Mouse (Mus musculus) intestine, postnatal 0 days (tissue): ENCODE results near the gene Rabl6. TPM values are rescaled to one million over a fixed set of nuclear protein-coding genes. Genes with fewer than 3 reads are reported as not detected.

Experiments
- ATAC-seq: fragments of 200-750 bp; cut with Nextera tagmentation; 2 replicates; pipeline ENCODE4 v1.8.0; 2017; ENCODE audit warnings: mild to moderate bottlenecking, moderate TSS enrichment, moderate library complexity
- H3K27ac ChIP-seq: fragments of 300-500 bp; sonication (generic); 2 replicates; pipeline ENCODE4 v1.5.1; 2014; ENCODE audit warnings: mild to moderate bottlenecking, low read depth, low read length, moderate library complexity
- H3K27me3 ChIP-seq: fragments of 300-500 bp; sonication (generic); replicated peaks from 2 replicates; pipeline ENCODE4 v1.6.1; 2014; ENCODE audit warnings: low read length, mixed read lengths; ENCODE audit not compliant: control insufficient read depth, insufficient read depth
- H3K36me3 ChIP-seq: fragments of 300-500 bp; sonication (generic); 2 replicates; pipeline ENCODE4 v1.6.1; 2014; ENCODE audit warnings: mild to moderate bottlenecking, moderate library complexity; ENCODE audit not compliant: control insufficient read depth, insufficient read depth
- H3K4me1 ChIP-seq: fragments of 300-500 bp; sonication (generic); replicated peaks from 2 replicates; pipeline ENCODE4 v1.6.1; 2014; ENCODE audit warnings: antibody characterized with exemption, low read length, mixed read lengths; ENCODE audit not compliant: control insufficient read depth, insufficient read depth
- H3K4me2 ChIP-seq: fragments of 300-500 bp; sonication (generic); replicated peaks from 2 replicates; pipeline ENCODE4 v1.6.1; 2014; ENCODE audit warnings: low read depth, mild to moderate bottlenecking, moderate library complexity
- H3K4me3 ChIP-seq: fragments of 300-500 bp; sonication (generic); 2 replicates; pipeline ENCODE4 v1.5.1; 2014; ENCODE audit warnings: low read depth, low read length
- H3K9ac ChIP-seq: fragments of 300-500 bp; sonication (generic); 2 replicates; pipeline ENCODE4 v1.6.1; 2014; ENCODE audit warnings: mild to moderate bottlenecking, low read depth, low read length
- H3K9me3 ChIP-seq: fragments of 300-500 bp; sonication (generic); 2 replicates; pipeline ENCODE4 v1.6.1; 2016; ENCODE audit warnings: mixed run types; ENCODE audit not compliant: control insufficient read depth
- CTCF ChIP-seq: sonication (generic); IDR thresholded peaks from 2 replicates; pipeline ENCODE4 v1.5.1; 2016; ENCODE audit warnings: low read depth, mild to moderate bottlenecking, control low read depth, antibody characterized with exemption, moderate library complexity
- WGBS: fragments of 180-500 bp; shearing (Covaris S2); extraction: QIAGEN DNeasy Blood & Tissue Kit; methylation state at CpG from one replicate; pipeline ENCODE4 v1.1.7; 2014; 5-methylcytosine and 5-hydroxymethylcytosine counted together
- polyA plus RNA-seq: library from polyadenylated mRNA; unstranded; fragments of >200 nt; fragmentation: Nextera tagmentation; extraction: Ambion mirVana; gene quantifications from 2 replicates; pipeline ENCODE4 v1.2.1, GENCODE M21; 2015

The Rabl6 gene
- polyA plus RNA-seq, 1 experiment from 2014 or later, result 26.8 TPM

- Histone ChIP-seq H3K4me2 (no peak overlapping the region), H3K27ac (no peak overlapping the region), H3K9ac (no peak overlapping the region), H3K4me3 (no peak overlapping the region), H3K36me3 (peaks cover 69% of the 10 kb centered on the region), H3K27me3 (no peaks in the 10 kb centered on the region), H3K9me3 (no peaks in the 10 kb centered on the region), H3K4me1 (no peaks in the 10 kb centered on the region)
- no peak for ATAC-seq
- no peak for TF ChIP-seq CTCF
- 73% methylated on average over 3 of the region's 3 CpGs for WGBS
These were observed 74.0 kb downstream of the Rabl6 start for GRCm38 (mm10) chr2:25534178-25534865.

GRCm38 (mm10) chr2:25533707-25534106 lies 74.6 kb downstream of the Rabl6 start:
- Histone ChIP-seq H3K36me3 (peaks cover 74% of the 10 kb centered on the region), H3K4me1 (no peaks in the 10 kb centered on the region), H3K4me2 (no peak overlapping the region), H3K4me3 (no peak overlapping the region), H3K27me3 (no peaks in the 10 kb centered on the region), H3K27ac (no peak overlapping the region), H3K9me3 (no peaks in the 10 kb centered on the region), H3K9ac (no peak overlapping the region)
- no peak for TF ChIP-seq CTCF
- ATAC-seq, result no peak
- 90% methylated on average over 2 of the region's 2 CpGs for WGBS

Other genes starting within 250 kb of the Rabl6 start
- 668 and 708 TPM in 2 replicates for gene Uap1l1, start 242.8 kb downstream of the Rabl6 start, polyA plus RNA-seq
- 112 and 129 TPM in 2 replicates for gene Sapcd2, start 236.2 kb downstream of the Rabl6 start, polyA plus RNA-seq
- gene Entpd2, start 212.6 kb downstream of the Rabl6 start, polyA plus RNA-seq, result 33.9 and 38.1 TPM in 2 replicates
- gene Npdc1, start 209.2 kb downstream of the Rabl6 start, polyA plus RNA-seq, result 49.2 and 52.3 TPM in 2 replicates
- gene Fut7, start 185.3 kb downstream of the Rabl6 start, polyA plus RNA-seq, result 0.26 and 0.27 TPM in 2 replicates
- gene Abca2, start 179.8 kb downstream of the Rabl6 start, polyA plus RNA-seq, result 1.1 and 1.3 TPM in 2 replicates
- 2.0 and 2.8 TPM in 2 replicates for gene Clic3, start 151.7 kb downstream of the Rabl6 start, polyA plus RNA-seq
- 41.2 and 46.2 TPM in 2 replicates for gene Paxx, start 147.4 kb downstream of the Rabl6 start, polyA plus RNA-seq
- 1.2 and 2.2 TPM in 2 replicates for gene Ptgds, start 138.5 kb downstream of the Rabl6 start, polyA plus RNA-seq
- 0.40 and 0.51 TPM in 2 replicates for gene Lcn12, start 114.6 kb downstream of the Rabl6 start, polyA plus RNA-seq
- gene Fbxw5, start 107.8 kb downstream of the Rabl6 start, polyA plus RNA-seq, result 38.5 and 40.2 TPM in 2 replicates
- 48.5 and 49.3 TPM in 2 replicates for gene C8g, start 106.8 kb downstream of the Rabl6 start, polyA plus RNA-seq
- 16.4 and 18.7 TPM in 2 replicates for gene Traf2, start 61.6 kb downstream of the Rabl6 start, polyA plus RNA-seq
- 481 and 496 TPM in 2 replicates for gene Edf1, start 50.7 kb downstream of the Rabl6 start, polyA plus RNA-seq
- gene Mamdc4, start 33.7 kb downstream of the Rabl6 start, polyA plus RNA-seq, result 588 and 718 TPM in 2 replicates
- 116 TPM in 2 replicates for gene Phpt1, start 33.3 kb downstream of the Rabl6 start, polyA plus RNA-seq
- 0.68 and 0.78 TPM in 2 replicates for gene Ajm1, start 26.8 kb downstream of the Rabl6 start, polyA plus RNA-seq
- gene Ccdc183, start 9.2 kb upstream of the Rabl6 start, polyA plus RNA-seq, result 0.09 and 0.16 TPM in 2 replicates
- 23.0 and 25.6 TPM in 2 replicates for gene Tmem141, start 13.5 kb upstream of the Rabl6 start, polyA plus RNA-seq
- gene Fcna, start 19.5 kb upstream of the Rabl6 start, polyA plus RNA-seq, result 4.1 and 4.7 TPM in 2 replicates
- gene Lcn8, start 44.6 kb upstream of the Rabl6 start, polyA plus RNA-seq, result not detected in 2 replicates
- not detected in 2 replicates for gene Lcn5, start 49.4 kb upstream of the Rabl6 start, polyA plus RNA-seq
- gene Lcn6, start 68.3 kb upstream of the Rabl6 start, polyA plus RNA-seq, result not detected in 2 replicates
- gene Lcn10, start 74.2 kb upstream of the Rabl6 start, polyA plus RNA-seq, result not detected in 2 replicates
- gene Obp2a, start 91.5 kb upstream of the Rabl6 start, polyA plus RNA-seq, result not detected in 2 replicates
- gene Bmyc, start 98.2 kb upstream of the Rabl6 start, polyA plus RNA-seq, result 34.7 and 35.6 TPM in 2 replicates
- not detected in 2 replicates for gene Obp2b, start 128.5 kb upstream of the Rabl6 start, polyA plus RNA-seq
- not detected in 2 replicates for gene Lcn3, start 157.0 kb upstream of the Rabl6 start, polyA plus RNA-seq
- not detected in 2 replicates for gene Lcn11, start 168.5 kb upstream of the Rabl6 start, polyA plus RNA-seq
- not detected in 2 replicates for gene Gm13539, start 173.7 kb upstream of the Rabl6 start, polyA plus RNA-seq
- gene Glt6d1, start 207.3 kb upstream of the Rabl6 start, polyA plus RNA-seq, result not detected in 2 replicates
- gene Lcn9, start 214.6 kb upstream of the Rabl6 start, polyA plus RNA-seq, result not detected in 2 replicates
- not detected in 2 replicates for gene Sohlh1, start 238.7 kb upstream of the Rabl6 start, polyA plus RNA-seq